Mouse (Mus musculus) ES-Bruce4 (cell line): ENCODE data around the gene Gm19345.

Source experiments
- CTCF ChIP-seq: IDR thresholded peaks from one replicate; pipeline ENCODE4 v1.8.1; 2011; ENCODE audit warnings: low read depth, low read length
- EP300 ChIP-seq: IDR thresholded peaks from 2 replicates; pipeline ENCODE4 v1.6.1; 2011; ENCODE audit warnings: low read depth, low read length; ENCODE audit not compliant: insufficient read depth
- POLR2A ChIP-seq: IDR thresholded peaks from one replicate; pipeline ENCODE4 v1.8.1; 2011; ENCODE audit warnings: low read length; ENCODE audit not compliant: insufficient read depth

DNA sequence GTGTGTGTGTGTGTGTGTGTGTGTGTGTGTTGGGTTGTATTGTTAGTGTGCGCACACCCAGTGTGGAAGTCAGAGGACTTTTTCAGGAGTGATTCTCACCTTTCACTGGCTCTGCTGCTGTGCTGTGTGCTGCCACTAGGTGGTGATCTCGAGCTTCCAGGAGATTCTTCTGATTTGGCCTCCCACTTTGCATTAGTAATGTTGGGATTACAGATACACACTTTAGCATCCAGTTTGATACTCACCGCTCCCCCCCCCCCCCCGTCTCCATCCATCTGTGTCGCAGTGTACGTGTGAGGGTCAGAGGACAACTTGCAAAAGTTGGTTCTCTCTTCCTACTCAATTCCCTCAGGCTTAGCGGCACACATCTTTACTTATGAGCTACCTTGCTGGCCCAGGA, 48.8 kb upstream of the Gm19345 start:
- no peak for TF ChIP-seq POLR2A
- peak; percentile 95 for TF ChIP-seq CTCF
- no peak for TF ChIP-seq EP300
